Mouse (Mus musculus): ENCODE results near the gene Neu2. TPM values are rescaled to one million over a fixed set of nuclear protein-coding genes. Genes with fewer than 3 reads are reported as not detected.

Neu2 gene
- total RNA-seq, 2 experiments from 2014 or later, result not detected

DNA sequence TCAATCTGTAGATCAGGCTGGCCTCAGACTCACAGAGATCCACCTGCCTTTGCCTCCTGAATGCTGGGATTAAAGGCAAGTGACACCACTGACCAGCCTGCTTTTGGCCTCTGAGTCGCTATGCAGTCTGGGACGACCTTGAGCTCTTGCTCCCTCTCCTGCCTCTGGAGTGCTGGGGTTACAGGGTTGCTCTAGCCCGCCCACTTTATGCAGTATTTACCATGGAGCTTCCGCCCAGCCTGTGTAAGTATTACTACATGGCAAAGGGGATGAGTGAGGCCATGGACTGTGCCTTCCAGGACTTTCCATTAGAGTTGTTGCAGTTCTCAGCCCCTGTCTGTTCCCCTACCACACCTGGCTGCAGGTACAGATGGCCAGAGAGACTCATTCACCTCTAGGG lies 22.7 kb downstream of the Neu2 start:
- ATAC-seq (replicated peaks; ENCODE audit: low FRiP score, low TSS enrichment, poor library complexity, severe bottlenecking), result no peak

DNA sequence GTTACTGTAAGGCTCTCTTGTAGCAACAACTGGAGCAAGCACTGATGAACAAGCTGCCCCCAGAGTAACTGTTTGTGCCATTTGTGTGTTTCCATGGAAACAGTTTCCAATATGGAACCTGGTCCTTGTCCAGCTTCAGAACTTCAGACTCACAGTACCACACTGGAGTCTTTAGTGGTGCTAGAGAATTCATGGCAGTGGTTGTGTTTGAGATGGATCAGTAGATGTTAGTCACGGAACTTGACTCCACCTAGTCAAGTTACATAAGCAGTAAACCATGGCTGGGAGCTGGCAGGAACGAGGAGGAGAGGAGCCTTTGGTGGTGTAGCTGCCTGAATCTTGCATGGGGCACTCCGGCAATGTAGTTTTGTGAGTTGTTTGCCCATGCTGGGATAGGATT lies 24.4 kb downstream of the Neu2 start:
- ATAC-seq (replicated peaks; ENCODE audit: low FRiP score, low TSS enrichment, poor library complexity, severe bottlenecking), result no peak

DNA sequence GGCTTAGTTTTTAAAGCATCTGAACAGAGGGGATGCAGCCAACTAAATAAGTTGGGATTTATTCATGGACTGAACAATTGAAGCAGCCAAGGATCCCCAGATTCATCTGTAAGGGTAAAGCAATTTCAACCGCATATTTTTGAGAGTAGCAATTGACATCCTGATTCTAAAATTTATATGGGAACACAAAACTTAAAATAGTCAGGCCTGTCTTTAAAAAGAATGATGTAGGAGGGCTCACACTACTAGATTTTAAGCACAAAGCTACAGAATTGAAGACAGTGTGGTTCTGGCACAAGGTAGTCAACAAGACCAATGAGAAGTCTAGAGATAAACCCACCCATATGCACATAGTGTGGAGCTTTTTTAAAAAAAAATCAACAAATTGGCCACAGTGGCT lies 27.3 kb downstream of the Neu2 start:
- ATAC-seq (replicated peaks; ENCODE audit: low FRiP score, low TSS enrichment, poor library complexity, severe bottlenecking), result no peak

DNA sequence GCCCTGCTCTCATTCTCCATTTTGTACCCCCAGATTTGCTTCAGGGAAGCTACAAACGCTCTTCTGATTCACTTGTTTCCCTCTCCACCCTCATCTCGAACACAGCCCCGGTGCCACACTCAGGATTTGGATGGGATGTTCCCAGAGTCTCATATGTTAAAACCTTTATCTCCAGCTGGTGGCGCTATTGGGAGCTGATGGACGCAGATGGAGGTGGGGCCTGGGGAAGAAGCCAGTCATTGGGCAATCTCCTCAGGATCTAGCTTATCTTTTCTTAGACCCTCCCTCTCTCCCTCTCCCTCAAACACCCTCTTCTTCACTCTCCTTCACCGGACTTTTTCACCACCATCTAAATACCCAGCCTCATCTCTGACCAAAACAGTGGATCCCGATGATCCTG lies 31.9 kb downstream of the Neu2 start:
- peak; percentile 55 for ATAC-seq (replicated peaks; ENCODE audit: low FRiP score, low TSS enrichment, poor library complexity, severe bottlenecking)

DNA sequence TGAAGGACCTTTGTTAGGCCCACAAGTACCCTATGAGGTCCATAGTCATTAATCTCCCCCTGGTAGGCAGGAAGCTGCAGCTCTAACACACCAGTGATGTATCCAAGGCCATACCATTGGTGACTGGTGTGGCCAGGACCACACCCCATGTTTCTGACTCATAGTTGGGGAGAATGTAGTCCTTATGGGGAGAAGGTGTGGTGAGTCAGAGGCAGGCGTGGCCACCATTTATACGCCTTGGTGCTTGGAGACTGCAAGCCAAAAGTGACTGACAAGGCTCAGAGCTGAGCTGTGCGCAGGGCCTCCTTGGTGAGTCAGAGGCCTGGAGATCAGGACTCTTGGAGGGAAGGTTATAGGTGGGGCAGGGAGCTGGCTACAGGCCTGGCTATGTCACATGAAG lies 41.3 kb downstream of the Neu2 start:
- ATAC-seq (replicated peaks; ENCODE audit: low FRiP score, low TSS enrichment, poor library complexity, severe bottlenecking), result no peak

DNA sequence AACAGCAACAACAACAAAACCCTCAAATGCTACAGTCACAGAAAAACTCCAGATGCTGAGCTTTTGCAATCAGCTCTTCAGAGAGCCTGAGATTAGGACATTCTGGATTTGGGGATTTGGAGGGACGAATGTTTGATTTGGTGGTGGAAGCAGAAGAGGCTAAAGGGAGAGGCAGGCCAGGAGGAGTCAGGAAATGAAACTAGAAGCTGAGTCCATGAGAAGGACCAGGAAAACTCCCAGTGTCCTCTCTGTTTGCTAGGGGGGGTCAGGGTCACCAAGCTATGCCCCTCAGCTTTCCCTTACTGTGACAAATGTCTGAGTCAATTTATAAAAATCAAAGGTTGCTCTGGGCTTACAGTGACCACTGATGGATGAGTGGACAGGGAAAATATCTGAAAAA lies 43.9 kb downstream of the Neu2 start:
- no peak for ATAC-seq (replicated peaks; ENCODE audit: low FRiP score, low TSS enrichment, poor library complexity, severe bottlenecking)

DNA sequence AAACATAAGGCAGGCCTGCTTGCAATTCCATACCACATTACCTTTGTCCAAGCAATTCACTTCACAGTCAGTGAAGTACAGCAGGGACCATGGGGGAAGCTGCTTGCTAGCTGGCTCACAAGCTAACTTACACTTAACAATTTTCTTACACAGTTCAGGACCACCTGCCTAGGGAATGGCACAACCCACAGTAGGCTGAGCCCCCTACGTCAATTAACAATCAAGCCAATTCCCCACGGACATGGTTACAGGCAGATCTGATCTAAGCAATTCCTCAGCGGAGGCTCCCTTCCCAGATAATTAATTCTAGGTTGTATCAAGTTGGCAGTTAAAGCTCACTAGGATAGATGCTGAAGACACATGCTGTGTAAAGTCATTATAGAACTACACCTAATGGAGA lies 53.3 kb downstream of the Neu2 start:
- no peak for ATAC-seq (replicated peaks; ENCODE audit: low FRiP score, low TSS enrichment, poor library complexity, severe bottlenecking)

DNA sequence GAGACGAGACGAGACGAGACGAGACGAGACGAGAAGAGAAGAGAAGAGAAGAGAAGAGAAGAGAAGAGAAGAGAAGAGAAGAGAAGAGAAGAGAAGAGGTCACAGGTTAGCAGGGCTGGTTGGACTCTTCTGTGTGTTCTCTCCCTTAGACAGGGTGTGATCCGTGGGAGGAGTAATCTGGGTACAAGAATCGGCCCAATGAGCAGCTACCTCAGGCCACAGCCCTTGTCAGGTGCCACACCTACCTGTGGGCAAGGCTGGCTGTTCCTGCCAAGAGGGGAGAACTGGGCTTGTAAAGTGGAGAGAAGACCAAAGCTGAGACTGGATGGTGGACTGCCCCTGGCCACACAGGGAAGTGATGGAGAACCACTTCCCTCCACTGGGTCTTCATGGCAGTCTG lies 56.1 kb downstream of the Neu2 start:
- ATAC-seq (replicated peaks; ENCODE audit: low FRiP score, low TSS enrichment, poor library complexity, severe bottlenecking), result no peak

DNA sequence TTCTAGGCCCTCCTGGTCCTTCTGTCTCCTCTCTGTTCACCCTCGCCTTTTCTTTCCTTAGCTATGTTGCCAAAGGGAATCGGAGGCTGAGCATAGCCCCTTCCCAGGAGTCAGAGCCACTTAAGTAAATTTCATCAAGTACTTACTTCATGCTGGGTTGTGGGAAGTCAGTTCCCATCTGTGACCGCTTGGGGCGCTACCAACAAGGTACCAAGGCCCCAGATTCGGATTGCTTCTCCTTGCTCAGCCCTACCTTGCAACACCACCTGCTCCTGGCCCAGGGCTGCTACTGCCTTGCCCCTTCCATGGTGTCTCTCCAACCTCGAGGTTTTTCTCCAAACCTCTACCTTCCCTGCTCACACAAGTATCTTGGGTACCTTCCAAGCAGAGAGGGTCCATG lies 58.7 kb downstream of the Neu2 start:
- ATAC-seq (replicated peaks; ENCODE audit: low FRiP score, low TSS enrichment, poor library complexity, severe bottlenecking), result peak; percentile 61

DNA sequence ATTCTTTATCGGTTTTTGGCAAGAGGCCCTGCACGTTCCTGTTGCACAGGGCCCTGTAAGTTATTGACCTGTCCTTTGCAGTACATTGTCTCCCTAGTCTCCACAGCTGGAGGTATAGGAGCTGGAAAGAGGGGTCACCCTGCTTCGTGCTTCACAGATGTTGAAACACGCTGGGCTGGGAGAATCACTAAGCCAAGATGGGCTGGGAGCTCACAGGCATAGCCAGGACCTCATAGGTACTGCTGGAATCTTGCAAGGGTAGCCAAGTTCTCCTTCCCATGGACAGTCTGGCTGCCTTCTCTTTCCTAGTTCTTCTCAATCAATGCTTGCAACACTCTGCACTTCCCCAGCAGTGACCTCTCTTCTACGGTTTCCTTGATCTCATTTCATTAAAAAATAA lies 63.6 kb downstream of the Neu2 start:
- no peak for ATAC-seq (replicated peaks; ENCODE audit: low FRiP score, low TSS enrichment, poor library complexity, severe bottlenecking)

DNA sequence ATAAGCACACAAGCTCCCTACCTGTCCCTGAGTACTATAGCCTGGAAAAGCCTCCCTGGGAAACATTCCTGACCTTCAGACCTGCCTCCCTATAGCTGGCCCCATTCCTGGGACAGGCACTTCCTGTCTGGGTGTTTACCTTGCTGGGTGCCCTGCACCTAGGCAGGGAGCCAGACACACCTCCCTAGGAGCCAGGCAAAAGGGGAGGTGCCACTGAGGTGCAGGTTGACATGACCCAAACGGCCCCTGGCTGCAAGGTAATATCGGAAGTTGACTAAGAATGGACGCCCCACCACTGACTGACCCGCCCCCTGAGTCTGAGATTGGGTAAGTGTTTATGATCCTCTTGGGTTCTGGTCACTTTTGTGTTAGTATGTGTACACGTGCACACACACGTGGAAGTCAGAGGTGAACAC lies 64.1 kb downstream of the Neu2 start, which contains the start of gene Ngef:
Gene Ngef, minus strand, starts transcription at position 71 of the 416 bp plus-strand sequence.
- no peak for ATAC-seq (replicated peaks; ENCODE audit: low FRiP score, low TSS enrichment, poor library complexity, severe bottlenecking)

DNA sequence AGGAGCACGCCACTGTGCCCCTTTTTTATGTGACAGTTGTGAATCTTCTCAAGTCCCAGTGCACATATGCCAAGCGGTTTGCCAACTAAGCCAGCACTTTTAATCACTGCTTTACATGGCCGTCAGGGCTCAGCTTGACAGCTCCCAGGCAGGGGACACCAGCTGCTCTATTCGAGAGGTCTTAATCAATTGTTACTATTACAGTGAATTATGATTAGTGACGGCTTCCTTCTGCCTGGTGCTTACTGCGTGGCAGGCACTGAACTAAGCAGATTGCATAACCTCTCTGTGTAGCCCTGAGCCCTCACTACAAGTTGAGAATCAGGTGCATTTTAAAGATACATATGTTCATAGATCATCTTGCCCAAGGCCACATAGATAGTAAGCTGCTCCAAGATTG lies 64.7 kb downstream of the Neu2 start:
- ATAC-seq (replicated peaks; ENCODE audit: low FRiP score, low TSS enrichment, poor library complexity, severe bottlenecking), result no peak

DNA sequence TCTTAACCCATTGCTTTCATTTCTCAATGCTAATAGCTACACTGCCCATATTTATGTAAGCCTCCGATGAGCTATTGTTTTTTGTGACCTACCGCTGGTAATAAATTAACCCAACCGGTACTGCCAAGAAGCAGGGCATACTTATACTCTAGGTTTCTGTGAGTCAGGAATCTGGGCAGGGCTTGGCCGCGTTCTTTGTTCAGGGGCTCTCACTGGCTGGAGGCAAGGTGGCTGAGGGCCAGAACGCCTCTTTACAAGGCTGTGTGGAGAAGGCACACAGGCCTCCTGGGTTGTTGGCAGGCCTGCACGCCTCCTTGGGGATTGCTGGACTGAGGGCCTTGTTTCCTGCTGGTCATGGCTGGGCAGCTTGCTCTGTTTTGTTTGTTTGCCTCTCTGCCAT lies 65.1 kb downstream of the Neu2 start:
- no peak for ATAC-seq (replicated peaks; ENCODE audit: low FRiP score, low TSS enrichment, poor library complexity, severe bottlenecking)

DNA sequence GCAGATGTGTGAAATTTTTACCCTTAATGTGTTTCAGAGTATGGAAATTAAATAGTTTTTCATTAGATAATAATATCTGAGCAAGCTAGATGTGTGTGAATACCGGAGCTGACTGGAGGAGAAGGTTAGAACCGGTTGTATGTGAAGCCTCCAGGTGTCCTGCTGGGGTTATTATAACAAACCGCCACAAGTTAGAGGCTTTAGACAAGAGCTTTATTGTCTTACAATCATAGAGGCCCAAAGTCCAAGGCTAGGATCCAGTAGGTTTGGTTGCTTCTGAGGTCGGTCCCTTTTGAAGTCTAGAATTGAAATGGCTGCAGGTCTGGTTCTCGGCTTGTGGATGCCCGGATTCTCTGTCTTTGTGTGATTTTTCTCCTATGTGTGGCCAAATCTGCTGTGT lies 69.3 kb downstream of the Neu2 start:
- no peak for ATAC-seq (replicated peaks; ENCODE audit: low FRiP score, low TSS enrichment, poor library complexity, severe bottlenecking)

DNA sequence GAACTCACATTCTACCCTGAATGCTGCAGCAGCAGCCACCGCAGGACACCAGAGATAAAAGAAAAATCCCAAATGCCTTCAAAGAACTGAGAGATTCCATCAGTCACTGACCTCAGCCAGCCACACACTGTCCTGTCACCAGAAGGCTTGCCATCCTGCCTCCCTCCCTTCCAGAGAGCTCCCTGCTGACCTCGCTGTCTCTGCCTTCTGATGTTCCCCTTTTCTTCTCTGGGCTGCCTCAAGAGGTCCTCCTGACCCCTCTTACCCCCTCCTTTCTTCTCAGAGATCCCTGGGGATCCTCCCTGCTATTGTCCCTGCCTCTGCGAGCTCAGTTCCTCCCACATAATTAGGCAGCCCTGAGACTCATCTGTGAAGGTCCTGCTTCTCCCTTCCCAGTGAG lies 71.1 kb downstream of the Neu2 start:
- no peak for ATAC-seq (replicated peaks; ENCODE audit: low FRiP score, low TSS enrichment, poor library complexity, severe bottlenecking)

DNA sequence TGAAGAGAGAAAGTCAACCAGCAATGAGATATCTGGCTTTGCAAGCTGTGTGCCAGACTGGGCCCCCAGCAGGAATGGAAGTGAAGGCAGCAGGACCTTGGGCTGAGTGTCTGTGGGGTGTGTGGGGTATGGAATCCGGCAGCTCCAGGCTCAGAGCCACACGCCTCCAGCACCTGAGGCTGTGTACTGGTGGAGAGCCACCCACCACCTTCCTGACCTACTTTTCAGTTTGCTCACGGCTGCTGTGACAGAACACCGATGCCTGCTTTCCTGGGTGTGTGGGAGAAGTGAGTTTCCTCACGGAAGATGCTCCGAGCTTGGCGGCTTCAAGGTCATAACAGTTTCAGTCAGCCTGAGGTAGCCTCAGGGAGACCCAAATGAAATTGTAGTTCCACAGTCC lies 79.5 kb downstream of the Neu2 start:
- no peak for ATAC-seq (replicated peaks; ENCODE audit: low FRiP score, low TSS enrichment, poor library complexity, severe bottlenecking)

DNA sequence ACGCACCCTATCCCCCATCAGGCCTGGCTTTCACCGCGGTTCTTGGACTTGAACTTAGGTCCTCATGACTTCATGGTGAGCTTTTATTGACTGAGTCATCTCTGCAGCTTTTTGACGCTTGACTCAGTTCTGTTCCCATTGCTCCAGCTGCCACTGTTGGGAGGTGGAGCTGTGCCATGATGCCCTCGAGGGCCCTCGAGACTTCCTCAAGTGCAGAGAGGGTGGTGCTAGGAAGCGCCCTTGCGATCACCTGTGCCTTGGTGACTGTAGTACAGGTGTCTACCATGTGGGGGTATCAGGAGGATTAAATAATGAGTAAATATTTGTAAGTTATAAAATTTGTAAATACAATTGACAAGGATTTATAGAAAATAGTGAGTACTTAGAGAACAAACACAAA lies 80.3 kb downstream of the Neu2 start:
- ATAC-seq (replicated peaks; ENCODE audit: low FRiP score, low TSS enrichment, poor library complexity, severe bottlenecking), result no peak

DNA sequence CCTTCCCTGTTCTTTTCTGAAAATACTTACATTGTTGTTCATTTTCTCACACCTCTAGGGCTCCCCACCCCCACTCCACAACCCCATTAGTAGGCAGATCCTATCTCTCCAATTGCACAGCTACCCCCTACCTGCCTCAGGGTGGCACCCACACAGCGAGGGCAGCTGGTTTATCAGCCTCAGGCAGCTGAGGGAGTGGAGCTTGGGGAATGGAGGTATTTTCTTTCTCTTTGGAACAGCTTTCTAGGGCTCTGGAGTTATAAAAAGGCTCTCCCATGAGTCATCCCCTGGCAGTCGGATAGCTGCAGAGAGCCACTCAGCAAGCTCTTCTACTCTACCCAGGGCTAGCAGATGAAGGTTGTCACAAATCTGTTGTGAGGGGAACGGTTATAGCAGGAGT lies 84.6 kb downstream of the Neu2 start:
- 0 out of 2 replicates have a peak, but pooled peaks have one; percentile 32 for ATAC-seq (replicated peaks; ENCODE audit: low FRiP score, low TSS enrichment, poor library complexity, severe bottlenecking)

DNA sequence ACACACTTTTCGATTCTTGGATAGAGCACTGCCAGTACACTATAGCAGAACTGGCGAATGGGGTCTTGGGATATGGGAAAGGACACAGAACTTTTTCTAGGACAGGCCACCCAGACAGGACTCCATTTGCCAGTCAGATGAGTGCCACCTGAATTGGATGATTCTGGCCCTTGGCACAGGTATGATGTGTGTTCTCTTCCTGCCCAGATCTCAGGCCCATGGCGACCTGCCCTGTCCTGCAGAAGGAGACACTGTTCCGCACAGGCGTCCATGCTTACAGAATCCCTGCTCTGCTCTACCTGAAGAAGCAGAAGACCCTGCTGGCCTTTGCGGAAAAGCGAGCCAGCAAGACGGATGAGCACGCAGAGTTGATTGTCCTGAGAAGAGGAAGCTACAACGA lies 85.0 kb downstream of the Neu2 start:
- ATAC-seq (replicated peaks; ENCODE audit: low FRiP score, low TSS enrichment, poor library complexity, severe bottlenecking), result no peak

DNA sequence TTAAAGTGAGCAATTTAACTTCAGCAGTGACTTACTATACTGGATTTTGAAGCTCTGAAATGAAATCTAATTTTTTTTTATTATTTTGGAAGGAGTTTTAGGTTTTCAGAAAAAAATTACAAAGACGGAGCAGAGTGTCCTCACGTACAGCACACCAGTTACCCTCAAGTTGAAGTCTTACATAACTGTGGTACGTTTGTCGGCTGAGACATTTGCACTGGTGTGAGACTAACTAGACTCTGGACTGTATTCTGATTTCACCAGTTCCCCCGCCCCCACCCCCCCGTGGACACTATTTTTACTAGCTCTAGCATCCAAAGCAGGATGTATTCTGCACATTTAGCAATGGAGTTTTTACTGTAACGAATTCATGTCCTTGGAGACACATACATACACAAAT lies 90.8 kb downstream of the Neu2 start:
- ATAC-seq (replicated peaks; ENCODE audit: low FRiP score, low TSS enrichment, poor library complexity, severe bottlenecking), result no peak

DNA sequence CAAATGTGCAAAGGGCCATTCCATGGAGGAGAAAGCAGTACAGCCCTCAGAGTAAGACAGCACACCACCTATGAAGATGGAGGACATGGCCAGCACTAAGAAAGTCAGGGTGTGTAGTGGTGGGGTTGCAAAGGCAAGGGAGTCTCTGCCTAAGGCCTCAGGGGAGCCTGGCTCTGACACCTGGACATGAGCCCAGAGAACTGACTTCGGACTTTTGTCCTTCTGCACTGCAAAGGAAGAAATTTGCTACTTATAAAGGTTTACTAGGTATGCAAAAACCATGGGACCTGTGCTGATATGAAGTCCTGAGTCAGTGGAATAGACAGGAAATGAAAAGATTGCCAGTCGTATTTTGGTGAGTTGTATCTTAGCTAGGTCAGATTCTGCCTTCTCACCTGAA lies 92.1 kb downstream of the Neu2 start:
- ATAC-seq (replicated peaks; ENCODE audit: low FRiP score, low TSS enrichment, poor library complexity, severe bottlenecking), result no peak

DNA sequence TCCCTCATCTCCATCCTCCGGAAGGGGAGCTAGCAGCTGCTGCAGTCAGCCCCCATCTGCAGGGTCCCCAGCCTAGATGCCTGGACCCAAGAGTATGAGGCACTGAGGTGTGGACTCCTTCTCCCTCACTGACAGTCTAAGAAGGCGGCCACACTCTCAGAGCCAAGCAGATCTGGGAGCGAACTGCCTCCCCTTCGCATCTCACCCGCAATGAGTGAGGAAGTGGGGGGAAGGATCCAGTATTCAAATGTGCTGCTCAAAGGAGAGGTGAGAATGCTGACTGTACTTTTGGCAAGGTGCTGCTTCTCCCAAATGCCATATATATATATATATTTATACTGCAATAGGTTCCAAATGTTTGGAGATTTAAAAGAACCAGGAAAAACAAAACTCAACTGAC lies 93.7 kb downstream of the Neu2 start:
- ATAC-seq (replicated peaks; ENCODE audit: low FRiP score, low TSS enrichment, poor library complexity, severe bottlenecking), result no peak

DNA sequence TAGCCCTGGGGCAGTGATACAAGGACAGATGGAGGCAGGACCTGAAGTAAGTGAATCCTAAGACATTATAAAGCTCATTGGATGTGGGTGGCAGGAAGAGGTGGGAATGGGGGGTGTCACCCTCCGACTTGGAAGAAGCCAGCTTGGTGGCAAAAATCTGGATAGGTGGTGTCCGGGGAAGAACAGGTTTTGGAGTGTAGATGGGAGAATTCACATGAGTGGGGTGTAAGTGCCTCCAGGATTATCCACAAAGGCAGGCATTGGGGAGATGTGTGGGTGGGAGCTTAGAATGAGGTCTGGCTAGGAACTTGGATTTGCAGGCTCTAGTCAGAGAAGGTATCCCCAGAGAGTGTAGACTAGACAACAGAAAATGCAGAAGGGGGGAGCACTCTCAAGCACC lies 95.6 kb downstream of the Neu2 start:
- no peak for ATAC-seq (replicated peaks; ENCODE audit: low FRiP score, low TSS enrichment, poor library complexity, severe bottlenecking)

All from megakaryocyte-erythroid progenitor cell, adult 5-6 weeks (primary cell).